Comparison of ENCODE assay signal across 12 mouse cellular contexts in the genomic region with DNA sequence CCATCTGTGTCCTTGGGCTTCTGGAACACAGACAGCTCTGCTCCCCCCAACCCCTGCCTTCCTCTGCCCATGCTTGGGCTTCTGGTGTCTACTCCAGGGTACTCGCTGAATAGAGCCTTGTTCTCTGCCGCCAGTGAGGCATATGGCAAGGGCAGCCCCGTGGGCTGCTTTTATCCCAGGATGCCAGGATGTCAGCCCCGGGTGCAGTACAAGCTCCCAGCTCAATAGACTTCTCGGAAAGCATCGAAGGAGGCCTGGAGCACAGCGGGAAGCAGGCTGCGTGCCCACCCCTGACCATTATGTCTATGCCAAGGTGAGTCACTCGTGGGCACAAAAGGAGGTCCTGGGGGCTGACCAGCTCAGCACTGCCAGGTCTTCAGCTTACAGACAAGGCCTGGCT. TPM values are rescaled to one million over a fixed set of nuclear protein-coding genes. Genes with fewer than 3 reads are reported as not detected.
DNase-seq lines count a peak whose midpoint lies in the region; ATAC-seq lines count a peak whose summit lies in the region.
"Had no signal": no experiment of that assay in that cellular context is flagged by ENCODE, and none has a peak within 500 bp of the region (broad histone marks: within the 10 kb centered on the region; RNA-seq: fewer than 3 reads in every experiment).

No protein-coding gene starts in this region.

- 0 out of 2 replicates have a peak, but pooled peaks have one; percentile 38 for ATAC-seq in hindbrain, embryonic 13.5 days (ENCODE audit: low FRiP score)
- ATAC-seq in cerebellum, adult (ENCODE audit: insufficient number of reproducible peaks, low FRiP score, low TSS enrichment), result peak; percentile 26; the same call in 1 of the 2 replicates
- ATAC-seq in midbrain, embryonic 13.5 days, result 0 out of 2 replicates have a peak, but pooled peaks have one; percentile 37
- ATAC-seq: liver, embryonic 12.5 days had no signal

- DNase-seq in hindbrain, embryonic 10.5 days (ENCODE audit: low spot score), result no peak
- DNase-seq in cerebellum, postnatal 25 days, result peak; percentile 84 to 89
- no peak for DNase-seq in B cell, adult 2 months
- no peak for DNase-seq in embryo, embryonic 10 days (ENCODE audit: low spot score)
- DNase-seq in kidney, adult 9 months, result no peak
- DNase-seq: kidney, postnatal 14 days had no signal

- 71% methylated on average over 9 of the region's 9 CpGs for WGBS in hindbrain, embryonic 13.5 days
- WGBS in hindbrain, embryonic 10.5 days, result 81% methylated on average over 9 of the region's 9 CpGs
- WGBS in midbrain, embryonic 13.5 days, result 67% methylated on average over 9 of the region's 9 CpGs

- H3K4me3 ChIP-seq in hindbrain, embryonic 13.5 days, result no peak overlapping the region
- H3K4me3 ChIP-seq in hindbrain, embryonic 10.5 days, result no peak overlapping the region
- H3K4me3 ChIP-seq in midbrain, embryonic 13.5 days (replicated peaks), result no peak overlapping the region
- H3K4me3 ChIP-seq: liver, embryonic 12.5 days; megakaryocyte, embryonic 14.5 days; stomach, embryonic 15.5 days had no signal

- peaks cover 14% of the 10 kb centered on the region for H3K4me1 ChIP-seq in hindbrain, embryonic 13.5 days (replicated peaks)
- peaks cover 23% of the 10 kb centered on the region for H3K4me1 ChIP-seq in hindbrain, embryonic 10.5 days (replicated peaks)
- H3K4me1 ChIP-seq in midbrain, embryonic 13.5 days (replicated peaks), result peaks cover 10% of the 10 kb centered on the region; the same call in 1 of the 2 replicates

- H3K4me2 ChIP-seq in hindbrain, embryonic 13.5 days, result no peak overlapping the region
- H3K4me2 ChIP-seq in midbrain, embryonic 13.5 days (replicated peaks), result no peak overlapping the region
- H3K4me2 ChIP-seq: liver, embryonic 12.5 days; stomach, embryonic 15.5 days had no signal

- H3K9ac ChIP-seq in hindbrain, embryonic 13.5 days, result no peak overlapping the region; the same call in 1 of the 2 replicates
- peak overlapping the region; percentile 5; the same call in 1 of the 2 replicates for H3K9ac ChIP-seq in midbrain, embryonic 13.5 days (replicated peaks)
- H3K9ac ChIP-seq: liver, embryonic 12.5 days; stomach, embryonic 15.5 days had no signal

- H3K27me3 ChIP-seq in hindbrain, embryonic 13.5 days, result peaks cover 73% of the 10 kb centered on the region
- H3K27me3 ChIP-seq in hindbrain, embryonic 10.5 days (ENCODE audit: insufficient read depth, poor library complexity, severe bottlenecking), result peaks cover 58% of the 10 kb centered on the region
- H3K27me3 ChIP-seq in midbrain, embryonic 13.5 days, result peaks cover 50% of the 10 kb centered on the region

- H3K27ac ChIP-seq in hindbrain, embryonic 13.5 days, result no peak overlapping the region
- no peak overlapping the region for H3K27ac ChIP-seq in hindbrain, embryonic 10.5 days
- no peak overlapping the region; the same call in 1 of the 2 replicates for H3K27ac ChIP-seq in midbrain, embryonic 13.5 days
- H3K27ac ChIP-seq: stomach, embryonic 15.5 days had no signal

- no peaks in the 10 kb centered on the region for H3K9me3 ChIP-seq in hindbrain, embryonic 13.5 days
- H3K9me3 ChIP-seq in hindbrain, embryonic 10.5 days, result no peaks in the 10 kb centered on the region
- H3K9me3 ChIP-seq in midbrain, embryonic 13.5 days, result no peaks in the 10 kb centered on the region
- H3K9me3 ChIP-seq: liver, embryonic 12.5 days; megakaryocyte, embryonic 14.5 days; stomach, embryonic 15.5 days had no signal

- H3K36me3 ChIP-seq in hindbrain, embryonic 13.5 days, result no peaks in the 10 kb centered on the region
- H3K36me3 ChIP-seq in hindbrain, embryonic 10.5 days, result no peaks in the 10 kb centered on the region
- no peaks in the 10 kb centered on the region for H3K36me3 ChIP-seq in midbrain, embryonic 13.5 days
- H3K36me3 ChIP-seq: liver, embryonic 12.5 days; stomach, embryonic 15.5 days had no signal

RNA-seq across cellular contexts. Expression of gene Gfap, which starts 2.3 kb away (rescaled TPM):
- polyA plus RNA-seq in hindbrain, embryonic 13.5 days (2015; fragmentation: Nextera tagmentation; extraction: Ambion mirVana), result 0.12 and 0.18 TPM in 2 replicates
- 0.17 TPM in 1 of 2 replicates, not detected in the other for polyA plus RNA-seq in hindbrain, embryonic 10.5 days (2016; fragmentation: Nextera tagmentation; extraction: Ambion mirVana)
- polyA plus RNA-seq in midbrain, embryonic 13.5 days (2015; fragmentation: Nextera tagmentation; extraction: Ambion mirVana), result not detected in 2 replicates

RNA-seq across cellular contexts. Expression of gene Fam187a, which starts 13.4 kb away (rescaled TPM):
- not detected in 2 replicates for polyA plus RNA-seq in hindbrain, embryonic 13.5 days (2015; fragmentation: Nextera tagmentation; extraction: Ambion mirVana)
- polyA plus RNA-seq in hindbrain, embryonic 10.5 days (2016; fragmentation: Nextera tagmentation; extraction: Ambion mirVana), result not detected in 2 replicates
- polyA plus RNA-seq in midbrain, embryonic 13.5 days (2015; fragmentation: Nextera tagmentation; extraction: Ambion mirVana), result not detected in 2 replicates
- polyA plus RNA-seq: liver, embryonic 12.5 days; stomach, embryonic 15.5 days had no signal

RNA-seq across cellular contexts. Expression of gene Ccdc103, which starts 17.4 kb away (rescaled TPM):
- 2.0 TPM in 2 replicates for polyA plus RNA-seq in hindbrain, embryonic 13.5 days (2015; fragmentation: Nextera tagmentation; extraction: Ambion mirVana)
- polyA plus RNA-seq in hindbrain, embryonic 10.5 days (2016; fragmentation: Nextera tagmentation; extraction: Ambion mirVana), result 1.9 and 2.2 TPM in 2 replicates
- polyA plus RNA-seq in midbrain, embryonic 13.5 days (2015; fragmentation: Nextera tagmentation; extraction: Ambion mirVana), result 1.8 and 2.3 TPM in 2 replicates

RNA-seq across cellular contexts. Expression of gene Eftud2, which starts 17.6 kb away (rescaled TPM):
- 149 and 151 TPM in 2 replicates for polyA plus RNA-seq in hindbrain, embryonic 13.5 days (2015; fragmentation: Nextera tagmentation; extraction: Ambion mirVana)
- polyA plus RNA-seq in hindbrain, embryonic 10.5 days (2016; fragmentation: Nextera tagmentation; extraction: Ambion mirVana), result 290 and 328 TPM in 2 replicates
- polyA plus RNA-seq in midbrain, embryonic 13.5 days (2015; fragmentation: Nextera tagmentation; extraction: Ambion mirVana), result 176 TPM in 2 replicates

RNA-seq across cellular contexts. Expression of gene Kif18b, which starts 26.5 kb away (rescaled TPM):
- polyA plus RNA-seq in hindbrain, embryonic 13.5 days (2015; fragmentation: Nextera tagmentation; extraction: Ambion mirVana), result 2.4 and 2.6 TPM in 2 replicates
- polyA plus RNA-seq in hindbrain, embryonic 10.5 days (2016; fragmentation: Nextera tagmentation; extraction: Ambion mirVana), result 11.6 and 12.2 TPM in 2 replicates
- 4.3 and 4.9 TPM in 2 replicates for polyA plus RNA-seq in midbrain, embryonic 13.5 days (2015; fragmentation: Nextera tagmentation; extraction: Ambion mirVana)

Comparison
In these comparisons a context has a peak if more than half of its experiments do, and no peak if none do; other contexts are left out.
1. DNase-seq: peak in cerebellum, postnatal 25 days (2 of 2); none in hindbrain, embryonic 10.5 days (single experiment), B cell, adult 2 months (0 of 2), embryo, embryonic 10 days (single experiment) and kidney, adult 9 months (single experiment).
2. Peak in every context shown above with its lines, with median percentiles within 50 percentile points of each other: ATAC-seq.